Mouse (Mus musculus) intestine, embryonic 15.5 days (tissue): ENCODE results near the gene Cdh13. TPM values are rescaled to one million over a fixed set of nuclear protein-coding genes. Genes with fewer than 3 reads are reported as not detected.

Source experiments
- ATAC-seq: fragments of 200-750 bp; cut with Nextera tagmentation; 2 replicates; pipeline ENCODE4 v1.8.0; 2017; ENCODE audit warnings: moderate TSS enrichment, moderate library complexity
- H3K27ac ChIP-seq: fragments of 300-500 bp; sonication (generic); 2 replicates; pipeline ENCODE4 v1.5.1; 2015; ENCODE audit warnings: mild to moderate bottlenecking, inconsistent platforms
- H3K27me3 ChIP-seq: fragments of 300-500 bp; sonication (generic); replicated peaks from 2 replicates; pipeline ENCODE4 v1.6.1; 2015; ENCODE audit warnings: inconsistent platforms
- H3K36me3 ChIP-seq: fragments of 300-500 bp; sonication (generic); 2 replicates; pipeline ENCODE4 v1.6.1; 2015; ENCODE audit warnings: inconsistent platforms
- H3K4me1 ChIP-seq: fragments of 300-500 bp; sonication (generic); replicated peaks from 2 replicates; pipeline ENCODE4 v1.6.1; 2015; ENCODE audit warnings: inconsistent platforms
- H3K4me2 ChIP-seq: fragments of 300-500 bp; sonication (generic); replicated peaks from 2 replicates; pipeline ENCODE4 v1.6.1; 2015; ENCODE audit warnings: mild to moderate bottlenecking, inconsistent platforms
- H3K4me3 ChIP-seq: fragments of 300-500 bp; sonication (generic); replicated peaks from 2 replicates; pipeline ENCODE4 v1.5.1; 2015; ENCODE audit warnings: inconsistent platforms
- H3K9ac ChIP-seq: fragments of 300-500 bp; sonication (generic); 2 replicates; pipeline ENCODE4 v1.6.1; 2015; ENCODE audit warnings: inconsistent platforms
- H3K9me3 ChIP-seq: fragments of 300-500 bp; sonication (generic); 2 replicates; pipeline ENCODE4 v1.6.1; 2016; ENCODE audit warnings: inconsistent platforms
- WGBS: fragments of 180-500 bp; shearing (Covaris S2); methylation state at CpG from one replicate; pipeline ENCODE4 v1.1.7; 2015; 5-methylcytosine and 5-hydroxymethylcytosine counted together
- polyA plus RNA-seq: library from polyadenylated mRNA; unstranded; fragments of >200 nt; fragmentation: Nextera tagmentation; extraction: Ambion mirVana; gene quantifications from 2 replicates; pipeline ENCODE4 v1.2.1, GENCODE M21; 2015

Cdh13 gene
- polyA plus RNA-seq, 1 experiment from 2014 or later = 6.5 TPM

DNA sequence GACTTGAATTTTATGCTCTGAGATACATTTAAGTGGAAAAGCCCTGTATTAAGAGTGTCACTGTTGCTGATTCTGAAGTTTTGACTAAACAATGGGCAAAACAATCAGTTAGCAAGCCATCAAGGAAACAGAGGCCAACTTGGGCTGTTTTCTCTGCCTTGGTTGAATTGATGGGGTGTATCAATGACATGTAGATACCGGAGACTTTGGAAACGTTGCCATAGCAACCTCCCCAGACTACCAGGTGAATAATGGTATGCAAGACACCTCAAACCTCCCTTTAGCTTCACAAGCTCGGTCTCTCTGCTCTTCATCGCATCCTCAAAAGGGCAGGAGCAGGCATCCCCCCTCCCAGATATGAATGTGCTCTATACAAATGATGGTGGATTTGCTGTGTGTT lies 685.4 kb downstream of the Cdh13 start:
- Histone ChIP-seq H3K27ac (no peak overlapping the region), H3K4me1 (no peaks in the 10 kb centered on the region), H3K4me2 (no peak overlapping the region), H3K27me3 (no peaks in the 10 kb centered on the region), H3K36me3 (no peaks in the 10 kb centered on the region), H3K4me3 (no peak overlapping the region), H3K9ac (no peak overlapping the region), H3K9me3 (no peaks in the 10 kb centered on the region)
- ATAC-seq = no peak
- WGBS = 68% methylated on average over 4 of the region's 4 CpGs

DNA sequence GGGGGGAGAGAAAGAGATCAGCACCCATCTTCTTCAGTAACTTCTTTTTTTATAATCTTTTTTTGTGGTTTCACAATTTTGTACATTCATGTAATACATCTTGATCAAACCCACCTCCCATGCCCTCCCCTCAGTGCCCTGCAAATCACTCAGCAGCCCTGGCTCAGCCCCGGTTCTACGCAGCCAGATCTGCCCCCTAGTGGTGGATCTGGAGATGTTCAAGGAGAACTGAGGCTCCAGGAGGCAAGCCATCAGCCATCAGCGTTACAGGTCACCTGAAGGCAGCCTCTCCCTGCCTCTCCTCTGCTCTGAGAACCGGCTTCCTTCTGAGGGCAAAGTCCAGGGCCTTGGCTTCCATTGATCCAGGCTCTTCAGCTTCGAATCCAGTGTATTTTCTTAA lies 696.3 kb downstream of the Cdh13 start:
- no peak for ATAC-seq
- no peak overlapping the region for H3K4me2 ChIP-seq
- H3K4me1 ChIP-seq = no peaks in the 10 kb centered on the region
- no peak overlapping the region for H3K4me3 ChIP-seq
- WGBS = 19% methylated on average over 5 of the region's 5 CpGs
- H3K27ac ChIP-seq = no peak overlapping the region
- H3K9ac ChIP-seq = no peak overlapping the region
- no peaks in the 10 kb centered on the region for H3K27me3 ChIP-seq
- H3K36me3 ChIP-seq = no peaks in the 10 kb centered on the region
- no peaks in the 10 kb centered on the region for H3K9me3 ChIP-seq

- Histone ChIP-seq H3K9ac (no peak overlapping the region), H3K36me3 (no peaks in the 10 kb centered on the region), H3K9me3 (no peaks in the 10 kb centered on the region), H3K4me1 (no peaks in the 10 kb centered on the region), H3K4me3 (no peak overlapping the region), H3K4me2 (no peak overlapping the region), H3K27ac (no peak overlapping the region), H3K27me3 (no peaks in the 10 kb centered on the region)
- no peak for ATAC-seq
- WGBS = 76% methylated on average over 2 of the region's 2 CpGs
These were observed 700.2 kb downstream of the Cdh13 start for GRCm38 (mm10) chr8:118983724-118984123.

DNA sequence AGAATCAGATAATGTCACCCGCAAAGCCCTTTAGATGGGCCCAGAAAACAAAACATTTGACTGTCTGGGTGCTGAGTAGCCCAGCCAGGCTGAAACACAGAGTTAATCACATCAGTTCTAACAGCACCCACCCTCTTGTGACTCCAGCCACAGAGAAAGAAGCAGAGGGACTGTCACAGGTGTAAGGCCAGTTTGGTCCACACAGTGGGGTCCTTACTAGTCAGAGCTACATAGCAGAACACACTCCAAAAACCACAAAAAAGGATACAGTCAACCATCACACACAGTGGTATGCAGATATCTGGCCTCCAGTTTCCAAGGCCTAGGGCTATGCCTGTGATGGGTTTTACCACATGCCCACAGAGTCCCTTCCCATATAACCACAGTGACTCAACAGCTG lies 703.3 kb downstream of the Cdh13 start:
- Histone ChIP-seq H3K4me3 (no peak overlapping the region), H3K27ac (no peak overlapping the region), H3K4me1 (no peaks in the 10 kb centered on the region), H3K4me2 (no peak overlapping the region), H3K36me3 (no peaks in the 10 kb centered on the region), H3K27me3 (no peaks in the 10 kb centered on the region), H3K9me3 (no peaks in the 10 kb centered on the region), H3K9ac (no peak overlapping the region)
- ATAC-seq = no peak
- 82% methylated on average over 1 of the region's 1 CpGs for WGBS

GRCm38 (mm10) chr8:118995641-118996188 lies 712.2 kb downstream of the Cdh13 start:
- no peaks in the 10 kb centered on the region for H3K9me3 ChIP-seq
- H3K36me3 ChIP-seq = no peaks in the 10 kb centered on the region
- no peak for ATAC-seq
- 72% methylated on average over 11 of the region's 11 CpGs for WGBS
- H3K27ac ChIP-seq = no peak overlapping the region
- no peak overlapping the region for H3K9ac ChIP-seq
- no peak overlapping the region for H3K4me2 ChIP-seq
- H3K4me3 ChIP-seq = no peak overlapping the region
- H3K4me1 ChIP-seq = no peaks in the 10 kb centered on the region
- no peaks in the 10 kb centered on the region for H3K27me3 ChIP-seq

DNA sequence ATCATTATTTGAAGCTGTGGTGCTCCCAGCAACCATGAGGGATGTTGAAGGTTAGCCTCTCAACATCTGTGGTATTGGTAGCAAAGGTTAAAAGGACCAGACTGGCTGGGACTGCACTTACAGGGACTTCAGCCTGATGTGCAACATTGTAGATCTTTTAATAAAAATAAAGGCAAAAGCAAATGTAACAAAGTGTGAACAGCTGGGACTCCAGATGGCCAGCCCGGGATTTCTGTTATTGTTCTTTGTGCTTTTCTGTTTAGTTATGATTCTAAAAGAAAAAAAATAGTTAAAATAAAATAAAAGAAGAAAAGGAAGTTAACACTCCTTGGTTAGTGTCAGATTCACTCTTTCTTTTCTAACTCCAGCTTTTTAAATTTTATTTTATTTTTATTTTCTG lies 717.1 kb downstream of the Cdh13 start:
- H3K4me2 ChIP-seq = no peak overlapping the region
- no peak for ATAC-seq
- H3K36me3 ChIP-seq = no peaks in the 10 kb centered on the region
- H3K9me3 ChIP-seq = no peaks in the 10 kb centered on the region
- H3K27ac ChIP-seq = no peak overlapping the region
- H3K4me3 ChIP-seq = no peak overlapping the region
- 70% methylated on average over 1 of the region's 1 CpGs for WGBS
- H3K27me3 ChIP-seq = no peaks in the 10 kb centered on the region
- H3K9ac ChIP-seq = no peak overlapping the region
- no peaks in the 10 kb centered on the region for H3K4me1 ChIP-seq

- H3K36me3 ChIP-seq = no peaks in the 10 kb centered on the region
- no peaks in the 10 kb centered on the region for H3K27me3 ChIP-seq
- no peak overlapping the region for H3K4me2 ChIP-seq
- no peaks in the 10 kb centered on the region for H3K4me1 ChIP-seq
- H3K9me3 ChIP-seq = no peaks in the 10 kb centered on the region
- H3K27ac ChIP-seq = no peak overlapping the region
- no peak overlapping the region for H3K4me3 ChIP-seq
- no peak overlapping the region for H3K9ac ChIP-seq
- ATAC-seq = no peak
- WGBS = 82% methylated on average over 5 of the region's 5 CpGs
These were observed 721.3 kb downstream of the Cdh13 start for GRCm38 (mm10) chr8:119004821-119005220.

GRCm38 (mm10) chr8:119018675-119019074 lies 735.1 kb downstream of the Cdh13 start:
- no peak for ATAC-seq
- 85% methylated on average over 6 of the region's 6 CpGs for WGBS
- no peaks in the 10 kb centered on the region for H3K36me3 ChIP-seq

GRCm38 (mm10) chr8:119020781-119021180 lies 737.2 kb downstream of the Cdh13 start:
- Histone ChIP-seq H3K9ac (no peak overlapping the region), H3K27ac (no peak overlapping the region), H3K27me3 (no peaks in the 10 kb centered on the region), H3K4me1 (no peaks in the 10 kb centered on the region), H3K4me2 (no peak overlapping the region), H3K4me3 (no peak overlapping the region), H3K9me3 (no peaks in the 10 kb centered on the region), H3K36me3 (no peaks in the 10 kb centered on the region)
- WGBS = 43% methylated on average over 11 of the region's 11 CpGs
- ATAC-seq = peak; percentile 78

More at GRCm38 (mm10) chr8:119018675-119019074, 735.1 kb downstream of the Cdh13 start:
- H3K27ac ChIP-seq = no peak overlapping the region
- no peak overlapping the region for H3K9ac ChIP-seq
- H3K4me3 ChIP-seq = no peak overlapping the region
- H3K4me1 ChIP-seq = no peaks in the 10 kb centered on the region
- no peaks in the 10 kb centered on the region for H3K9me3 ChIP-seq
- no peaks in the 10 kb centered on the region for H3K27me3 ChIP-seq
- H3K4me2 ChIP-seq = no peak overlapping the region

GRCm38 (mm10) chr8:119021478-119021877 lies 737.9 kb downstream of the Cdh13 start:
- no peak for ATAC-seq

GRCm38 (mm10) chr8:119022301-119022870 lies 738.9 kb downstream of the Cdh13 start:
- H3K9me3 ChIP-seq = no peaks in the 10 kb centered on the region
- no peak overlapping the region for H3K4me2 ChIP-seq
- H3K36me3 ChIP-seq = no peaks in the 10 kb centered on the region
- H3K9ac ChIP-seq = no peak overlapping the region
- H3K4me1 ChIP-seq = no peaks in the 10 kb centered on the region
- WGBS = 65% methylated on average over 9 of the region's 9 CpGs
- ATAC-seq = peak; percentile 31; the same call in 1 of the 2 replicates
- H3K27me3 ChIP-seq = no peaks in the 10 kb centered on the region
- H3K4me3 ChIP-seq = no peak overlapping the region
- no peak overlapping the region for H3K27ac ChIP-seq

More at GRCm38 (mm10) chr8:119021478-119021877, 737.9 kb downstream of the Cdh13 start:
- Histone ChIP-seq H3K4me1 (no peaks in the 10 kb centered on the region), H3K36me3 (no peaks in the 10 kb centered on the region), H3K4me2 (no peak overlapping the region), H3K9me3 (no peaks in the 10 kb centered on the region), H3K9ac (no peak overlapping the region), H3K27me3 (no peaks in the 10 kb centered on the region), H3K27ac (no peak overlapping the region), H3K4me3 (no peak overlapping the region)
- 84% methylated on average over 11 of the region's 11 CpGs for WGBS

- Histone ChIP-seq H3K9me3 (no peaks in the 10 kb centered on the region), H3K27me3 (no peaks in the 10 kb centered on the region), H3K4me2 (no peak overlapping the region), H3K27ac (no peak overlapping the region), H3K4me1 (no peaks in the 10 kb centered on the region), H3K9ac (no peak overlapping the region), H3K4me3 (no peak overlapping the region), H3K36me3 (no peaks in the 10 kb centered on the region)
- no peak for ATAC-seq
- 78% methylated on average over 11 of the region's 11 CpGs for WGBS
These were observed 749.9 kb downstream of the Cdh13 start for GRCm38 (mm10) chr8:119033398-119033797.

- ATAC-seq = no peak
- H3K36me3 ChIP-seq = no peaks in the 10 kb centered on the region
- H3K27ac ChIP-seq = no peak overlapping the region
- 83% methylated on average over 3 of the region's 3 CpGs for WGBS
- H3K4me1 ChIP-seq = no peaks in the 10 kb centered on the region
- H3K4me2 ChIP-seq = no peak overlapping the region
- H3K4me3 ChIP-seq = no peak overlapping the region
- H3K9me3 ChIP-seq = no peaks in the 10 kb centered on the region
- no peaks in the 10 kb centered on the region for H3K27me3 ChIP-seq
- no peak overlapping the region for H3K9ac ChIP-seq
These were observed 750.5 kb downstream of the Cdh13 start for GRCm38 (mm10) chr8:119034037-119034436.
